Mouse (Mus musculus) hindbrain, embryonic 16.5 days (tissue): ENCODE data around the gene Adam17. TPM values are rescaled to one million over a fixed set of nuclear protein-coding genes. Genes with fewer than 3 reads are reported as not detected.

Experiments used
- ATAC-seq: fragments of 200-750 bp; cut with Nextera tagmentation; 2 replicates; pipeline ENCODE4 v1.8.0; 2017; ENCODE audit warnings: moderate TSS enrichment, moderate library complexity
- H3K27ac ChIP-seq: fragments of 300-500 bp; sonication (generic); 2 replicates; pipeline ENCODE4 v1.5.1; 2014; ENCODE audit warnings: low read depth, mild to moderate bottlenecking, control low read depth, low read length, moderate library complexity
- H3K27me3 ChIP-seq: fragments of 300-500 bp; sonication (generic); replicated peaks from 2 replicates; pipeline ENCODE4 v1.6.1; 2014; ENCODE audit warnings: low read length; ENCODE audit not compliant: control insufficient read depth, insufficient read depth
- H3K36me3 ChIP-seq: fragments of 300-500 bp; sonication (generic); 2 replicates; pipeline ENCODE4 v1.6.1; 2014; ENCODE audit warnings: mild to moderate bottlenecking, low read length, moderate library complexity, mixed read lengths; ENCODE audit not compliant: control insufficient read depth, insufficient read depth
- H3K4me1 ChIP-seq: fragments of 300-500 bp; sonication (generic); 2 replicates; pipeline ENCODE4 v1.6.1; 2014; ENCODE audit warnings: low read depth, low read length; ENCODE audit not compliant: control insufficient read depth, insufficient read depth
- H3K4me2 ChIP-seq: fragments of 300-500 bp; sonication (generic); 2 replicates; pipeline ENCODE4 v1.6.1; 2014; ENCODE audit warnings: mild to moderate bottlenecking, low read length, control low read depth, moderate library complexity
- H3K4me3 ChIP-seq: fragments of 300-500 bp; sonication (generic); 2 replicates; pipeline ENCODE4 v1.5.1; 2014; ENCODE audit warnings: mild to moderate bottlenecking, low read length, control low read depth, moderate library complexity
- H3K9ac ChIP-seq: fragments of 300-500 bp; sonication (generic); 2 replicates; pipeline ENCODE4 v1.6.1; 2014; ENCODE audit warnings: low read depth, mild to moderate bottlenecking, control low read depth, low read length, moderate library complexity
- H3K9me3 ChIP-seq: fragments of 300-500 bp; sonication (generic); 2 replicates; pipeline ENCODE4 v1.6.1; 2014; ENCODE audit warnings: mild to moderate bottlenecking, low read length, moderate library complexity; ENCODE audit not compliant: control insufficient read depth
- WGBS: fragments of 180-500 bp; shearing (Covaris S2); extraction: QIAGEN DNeasy Blood & Tissue Kit; methylation state at CpG from one replicate; pipeline ENCODE4 v1.1.7; 2014; 5-methylcytosine and 5-hydroxymethylcytosine counted together
- polyA plus RNA-seq: library from polyadenylated mRNA; unstranded; fragments of >200 nt; fragmentation: Nextera tagmentation; extraction: Ambion mirVana; gene quantifications from 2 replicates; pipeline ENCODE4 v1.2.1, GENCODE M21; 2015

Gene Adam17
- polyA plus RNA-seq, 1 experiment from 2014 or later = 17.0 TPM

DNA sequence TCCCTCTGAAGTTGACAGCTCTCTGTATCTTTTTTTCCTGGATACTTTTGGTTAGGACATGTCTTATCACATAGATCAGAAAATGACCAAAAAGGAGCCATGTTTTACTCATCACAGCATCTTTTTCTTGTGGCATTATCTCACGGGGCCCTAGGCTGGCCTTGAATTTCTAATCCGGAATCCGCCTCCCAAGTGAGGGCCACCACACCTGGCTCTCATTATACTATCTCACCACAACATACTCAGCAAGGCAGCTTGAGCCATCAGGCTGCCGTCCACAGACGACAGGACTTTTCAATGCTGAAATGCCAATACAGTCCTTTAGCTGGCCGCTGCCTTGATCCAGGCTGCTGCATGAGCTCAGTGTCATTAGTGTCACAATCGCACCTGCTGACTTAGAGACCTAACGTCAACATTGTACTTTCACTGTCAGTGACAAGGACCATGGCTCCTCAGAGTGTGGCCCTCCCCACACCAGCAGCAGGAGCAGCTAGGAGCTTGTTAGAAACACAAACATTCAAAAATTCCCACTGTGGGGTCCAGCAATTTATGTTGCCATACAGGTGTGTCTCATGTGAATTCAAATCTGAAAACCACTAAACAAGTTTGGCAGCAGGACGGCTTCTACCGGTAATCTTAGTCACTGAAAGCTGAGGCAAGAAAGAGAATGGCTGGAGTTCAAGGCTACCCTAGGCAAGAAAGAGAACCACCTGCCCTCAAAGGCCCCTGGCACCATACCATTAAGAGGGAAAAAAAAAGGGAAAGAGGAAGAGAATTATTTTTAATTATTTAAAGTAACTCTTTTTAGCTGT lies 8.6 kb downstream of the Adam17 start:
- Histone ChIP-seq H3K4me1 (no peaks in the 10 kb centered on the region), H3K9me3 (no peaks in the 10 kb centered on the region), H3K9ac (no peak overlapping the region), H3K36me3 (no peaks in the 10 kb centered on the region), H3K27ac (no peak overlapping the region), H3K4me3 (no peak overlapping the region), H3K4me2 (no peak overlapping the region), H3K27me3 (no peaks in the 10 kb centered on the region)
- WGBS = 85% methylated on average over 10 of the region's 10 CpGs
- ATAC-seq = no peak

DNA sequence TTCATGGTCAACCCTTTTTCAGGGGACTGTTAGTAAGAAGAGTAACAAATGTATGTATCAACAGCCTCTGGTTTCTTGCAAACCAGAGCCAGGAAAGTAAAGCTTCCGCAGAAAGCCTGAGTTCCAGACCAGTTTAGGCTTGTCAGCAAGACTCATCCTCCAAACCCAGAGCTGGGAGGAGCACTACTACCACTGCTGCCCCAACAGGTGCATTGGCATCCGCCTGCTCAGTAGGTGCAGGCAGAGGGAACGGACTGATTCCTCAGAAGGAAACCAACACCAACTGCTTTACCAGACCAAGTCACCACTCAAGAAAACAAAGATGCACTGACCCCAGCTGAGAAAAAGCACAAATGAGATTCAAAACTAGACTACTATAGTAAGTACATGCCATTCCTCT lies 10.2 kb downstream of the Adam17 start:
- Histone ChIP-seq H3K4me1 (no peaks in the 10 kb centered on the region), H3K36me3 (no peaks in the 10 kb centered on the region), H3K27me3 (no peaks in the 10 kb centered on the region), H3K4me3 (no peak overlapping the region), H3K9ac (no peak overlapping the region), H3K4me2 (no peak overlapping the region), H3K9me3 (no peaks in the 10 kb centered on the region), H3K27ac (no peak overlapping the region)
- 96% methylated on average over 3 of the region's 3 CpGs for WGBS
- ATAC-seq = no peak

DNA sequence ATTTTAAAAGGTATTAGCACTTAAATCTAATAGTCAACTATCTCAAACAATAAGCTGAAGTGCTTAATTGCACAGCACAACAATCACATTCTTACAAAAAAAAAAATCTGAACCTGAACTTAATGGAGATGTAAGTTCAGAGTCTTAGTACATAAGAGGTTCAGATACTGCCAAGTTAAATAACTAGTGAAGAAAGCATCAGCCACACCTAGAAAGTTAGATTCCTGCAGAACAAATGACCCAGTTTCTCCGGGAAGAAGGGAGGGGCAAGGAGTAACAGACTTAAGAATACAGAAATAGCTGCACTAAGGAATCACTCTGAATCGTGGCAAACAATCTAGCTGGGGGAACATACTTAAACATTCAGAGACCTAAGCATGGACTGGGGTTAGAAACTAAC lies 10.7 kb downstream of the Adam17 start:
- no peaks in the 10 kb centered on the region for H3K9me3 ChIP-seq
- WGBS = 79% methylated on average over 2 of the region's 2 CpGs

DNA sequence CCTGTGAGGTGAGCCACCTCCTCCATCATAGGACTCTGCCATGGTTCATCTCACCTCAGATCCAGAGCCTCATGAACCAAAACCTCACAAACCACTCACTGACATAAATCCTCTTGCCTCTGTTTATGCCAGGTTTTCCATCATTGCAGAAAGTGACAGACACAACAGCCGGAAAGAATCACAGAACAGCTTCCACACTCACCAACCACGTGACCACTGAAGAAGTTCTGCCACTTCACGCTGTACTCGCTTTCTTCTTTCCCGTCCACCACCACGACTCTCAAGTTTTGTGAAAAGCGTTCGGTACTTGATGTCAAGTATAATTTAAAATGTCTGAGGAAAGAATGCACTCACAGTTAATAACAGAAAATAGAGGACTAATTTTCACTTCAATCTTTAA lies 19.8 kb downstream of the Adam17 start:
- Histone ChIP-seq H3K27me3 (no peaks in the 10 kb centered on the region), H3K4me3 (no peak overlapping the region), H3K9me3 (no peaks in the 10 kb centered on the region), H3K36me3 (peaks cover 15% of the 10 kb centered on the region), H3K9ac (no peak overlapping the region), H3K27ac (no peak overlapping the region), H3K4me2 (no peak overlapping the region), H3K4me1 (no peaks in the 10 kb centered on the region)
- 98% methylated on average over 8 of the region's 8 CpGs for WGBS
- no peak for ATAC-seq

More for the DNA sequence above, 10.7 kb downstream of the Adam17 start:
- H3K27me3 ChIP-seq = no peaks in the 10 kb centered on the region
- H3K4me2 ChIP-seq = no peak overlapping the region
- H3K4me3 ChIP-seq = no peak overlapping the region
- no peak for ATAC-seq
- no peak overlapping the region for H3K27ac ChIP-seq
- H3K36me3 ChIP-seq = no peaks in the 10 kb centered on the region
- H3K9ac ChIP-seq = no peak overlapping the region
- H3K4me1 ChIP-seq = no peaks in the 10 kb centered on the region

DNA sequence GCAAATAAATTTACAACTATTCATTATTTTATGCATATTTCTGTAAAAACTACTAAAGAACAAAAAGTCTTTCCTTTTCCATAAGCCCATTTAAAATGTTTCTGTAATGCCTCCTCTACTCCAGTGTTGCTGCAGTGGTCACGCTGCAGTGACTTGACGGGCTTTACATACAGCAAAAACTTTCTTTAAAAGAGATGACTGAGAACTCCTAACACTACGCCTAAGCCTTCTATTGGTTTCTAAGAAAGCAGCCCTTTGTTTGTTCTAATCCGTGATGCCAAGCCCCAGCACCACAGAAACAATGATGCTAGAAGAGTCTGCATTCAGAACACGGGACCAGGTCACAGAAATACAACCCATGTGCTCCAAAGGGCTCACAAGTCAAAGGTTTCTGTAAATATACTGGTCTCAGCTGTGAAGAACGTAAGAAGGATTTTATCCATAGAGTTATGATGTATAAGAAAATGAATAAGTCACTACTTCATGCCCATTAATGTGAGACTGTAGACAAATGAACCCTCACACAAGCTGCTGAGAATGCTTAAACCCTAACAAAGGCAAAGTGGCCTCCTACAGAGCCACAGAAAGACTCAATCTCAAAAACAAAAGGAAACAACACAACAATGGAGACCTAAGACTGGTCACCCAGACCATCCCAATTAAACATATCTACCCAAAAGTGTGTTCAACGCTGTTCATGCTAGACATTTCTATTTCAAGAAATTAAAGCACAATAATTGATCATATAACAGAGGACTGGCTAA lies 23.1 kb downstream of the Adam17 start:
- no peaks in the 10 kb centered on the region for H3K9me3 ChIP-seq
- peaks cover 18% of the 10 kb centered on the region for H3K36me3 ChIP-seq
- H3K27ac ChIP-seq = no peak overlapping the region
- H3K9ac ChIP-seq = no peak overlapping the region
- no peak overlapping the region for H3K4me3 ChIP-seq
- H3K27me3 ChIP-seq = no peaks in the 10 kb centered on the region
- no peaks in the 10 kb centered on the region for H3K4me1 ChIP-seq
- WGBS = 25% methylated on average over 7 of the region's 7 CpGs
- ATAC-seq = no peak
- no peak overlapping the region for H3K4me2 ChIP-seq

DNA sequence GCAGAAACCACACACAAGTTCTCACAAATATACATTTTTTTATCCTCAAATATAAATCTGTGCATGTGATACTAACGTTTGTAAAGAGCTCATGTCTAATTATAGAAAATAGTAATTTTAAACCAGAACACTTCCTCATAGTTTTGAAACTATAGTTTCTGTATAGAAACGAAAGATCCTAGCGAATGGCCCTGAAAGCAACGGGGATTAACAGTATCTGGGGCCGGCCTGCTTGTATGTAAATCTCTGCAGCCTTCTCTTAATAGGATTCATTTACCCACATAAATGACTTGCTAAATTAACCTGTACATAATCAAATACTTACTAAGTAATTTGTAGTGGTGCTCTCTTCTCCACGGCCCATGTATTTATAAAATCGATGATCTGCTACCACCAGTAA lies 26.5 kb downstream of the Adam17 start:
- H3K9me3 ChIP-seq = no peaks in the 10 kb centered on the region
- H3K27ac ChIP-seq = no peak overlapping the region
- H3K9ac ChIP-seq = no peak overlapping the region
- no peak overlapping the region for H3K4me3 ChIP-seq
- H3K4me2 ChIP-seq = no peak overlapping the region
- no peaks in the 10 kb centered on the region for H3K27me3 ChIP-seq
- peaks cover 7% of the 10 kb centered on the region; the same call in 1 of the 2 replicates for H3K36me3 ChIP-seq
- ATAC-seq = no peak
- no peaks in the 10 kb centered on the region for H3K4me1 ChIP-seq
- 84% methylated on average over 7 of the region's 7 CpGs for WGBS

DNA sequence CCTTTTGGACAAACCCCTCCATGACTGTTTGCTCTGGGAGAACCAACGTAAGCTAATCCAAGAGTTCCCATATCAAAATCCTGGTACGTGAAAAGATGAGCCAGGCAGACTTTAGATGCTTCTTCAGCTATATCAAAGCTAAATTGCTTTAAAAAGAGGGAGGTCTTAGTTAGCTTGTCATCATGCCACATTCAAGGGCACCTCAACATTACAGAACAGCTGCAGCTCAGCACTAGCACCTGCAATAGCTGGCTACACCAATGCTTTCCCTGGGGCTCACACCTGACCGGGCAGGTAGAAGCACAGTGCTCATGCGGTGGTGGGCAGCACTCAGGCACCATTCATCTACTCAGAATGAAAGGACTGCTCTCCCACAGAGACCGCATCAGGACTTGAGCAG lies 32.8 kb downstream of the Adam17 start:
- 97% methylated on average over 5 of the region's 5 CpGs for WGBS
- Histone ChIP-seq H3K36me3 (peaks cover 8% of the 10 kb centered on the region), H3K4me2 (no peak overlapping the region), H3K27me3 (no peaks in the 10 kb centered on the region), H3K27ac (no peak overlapping the region), H3K4me1 (no peaks in the 10 kb centered on the region), H3K9me3 (no peaks in the 10 kb centered on the region), H3K4me3 (no peak overlapping the region), H3K9ac (no peak overlapping the region)
- no peak for ATAC-seq

DNA sequence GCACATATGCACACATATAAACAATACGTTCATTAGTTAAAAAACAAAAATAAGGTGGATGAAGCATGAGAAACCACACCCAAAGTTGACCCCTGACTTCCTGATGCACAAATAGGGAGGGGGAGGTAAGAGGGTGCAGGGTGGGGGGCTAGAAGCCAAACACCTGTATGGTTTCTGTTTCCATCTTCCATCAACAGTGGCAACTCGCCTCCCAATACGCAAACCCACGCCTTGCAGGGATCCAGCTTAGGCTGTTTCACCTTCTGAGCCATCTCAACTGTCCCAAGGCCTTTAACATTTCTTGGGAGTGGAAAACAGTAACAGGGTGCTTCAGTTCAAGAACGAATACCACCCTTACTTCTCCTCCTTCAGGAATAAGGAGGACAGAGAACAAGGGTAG lies 36.3 kb downstream of the Adam17 start:
- 97% methylated on average over 5 of the region's 5 CpGs for WGBS
- Histone ChIP-seq H3K9ac (no peak overlapping the region), H3K4me1 (no peaks in the 10 kb centered on the region), H3K27ac (no peak overlapping the region), H3K36me3 (peaks cover 17% of the 10 kb centered on the region), H3K4me3 (no peak overlapping the region), H3K27me3 (no peaks in the 10 kb centered on the region), H3K9me3 (no peaks in the 10 kb centered on the region), H3K4me2 (no peak overlapping the region)
- no peak for ATAC-seq

DNA sequence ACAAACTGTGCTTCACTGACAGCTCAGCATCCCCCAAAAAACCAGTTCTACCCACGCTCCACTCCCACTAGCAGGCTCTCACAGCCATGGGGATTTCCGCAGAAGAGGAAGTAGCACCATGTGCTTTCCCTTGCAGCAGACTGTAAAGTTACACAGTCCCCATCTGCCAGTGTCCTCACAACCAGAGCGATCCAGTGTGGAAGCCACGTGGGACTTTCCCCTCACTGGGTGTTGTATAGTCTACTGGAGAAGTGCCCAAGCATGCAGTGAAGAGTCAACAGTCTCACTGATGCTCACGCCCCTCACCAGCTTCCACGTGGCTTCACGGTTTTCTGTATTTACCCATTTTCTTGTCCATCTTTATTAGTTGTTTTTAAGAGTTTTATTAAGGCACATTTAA lies 37.6 kb downstream of the Adam17 start:
- Histone ChIP-seq H3K9me3 (no peaks in the 10 kb centered on the region), H3K27ac (no peak overlapping the region), H3K27me3 (no peaks in the 10 kb centered on the region), H3K4me2 (no peak overlapping the region), H3K36me3 (peaks cover 20% of the 10 kb centered on the region), H3K9ac (no peak overlapping the region), H3K4me3 (no peak overlapping the region), H3K4me1 (no peaks in the 10 kb centered on the region)
- no peak for ATAC-seq
- 90% methylated on average over 7 of the region's 7 CpGs for WGBS
